Mouse (Mus musculus): ENCODE results near the gene Msmo1.

DNA sequence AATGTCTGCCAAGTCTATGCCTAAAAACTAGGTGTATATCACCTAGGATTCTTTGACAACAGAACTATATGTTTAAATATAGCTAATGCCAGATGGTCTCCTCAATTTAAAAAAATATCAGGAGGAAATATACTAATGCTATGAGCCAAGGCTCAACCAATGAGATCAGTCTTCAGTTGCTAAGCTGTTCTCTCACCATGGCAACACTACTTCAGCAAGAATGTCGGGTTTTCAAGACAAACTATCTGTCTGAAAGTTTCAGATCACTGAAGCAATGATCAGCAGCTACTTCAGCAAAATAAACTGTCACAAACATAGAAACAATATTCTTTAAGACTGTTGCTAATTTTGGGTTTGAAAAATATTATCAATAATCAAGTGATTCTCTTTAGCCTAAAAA is 61.7 kb downstream of the Msmo1 start:
- no peak for TF ChIP-seq EP300 (IDR thresholded peaks at IDR 0.05; ENCODE audit: low read length)
- no peak for TF ChIP-seq HCFC1 (IDR thresholded peaks at IDR 0.05; ENCODE audit: low read depth, low read length)
- no peak for TF ChIP-seq CTCF (conservative IDR thresholded peaks at IDR 0.05 in 1 of 2, IDR thresholded peaks at IDR 0.05 in 1 of 2; ENCODE audit: low read depth in 2 of 2, low read length in 2 of 2)
- no peak for TF ChIP-seq ZNF384 (IDR thresholded peaks at IDR 0.05; ENCODE audit: low read depth, low read length)
- no peak for TF ChIP-seq MAFK (IDR thresholded peaks at IDR 0.05; ENCODE audit: insufficient replicate concordance, low read length)
- no peak for TF ChIP-seq TBP (conservative IDR thresholded peaks at IDR 0.05; ENCODE audit: low read depth, low read length)
- TF ChIP-seq MAX (IDR thresholded peaks at IDR 0.05; ENCODE audit: low read length) = no peak
- no peak for TF ChIP-seq POLR2A (IDR thresholded peaks at IDR 0.05; ENCODE audit: low read depth, low read length)
- no peak for TF ChIP-seq CHD1 (IDR thresholded peaks at IDR 0.05; ENCODE audit: low read depth, low read length)
- TF ChIP-seq UBTF (IDR thresholded peaks at IDR 0.05; ENCODE audit: low read depth, low read length) = no peak

All from CH12.LX (cell line).